In genomic region chr10:13727676-13728075, GRCm38 (mm10) we compare ENCODE assay signal across 13 mouse cellular contexts.
A peak's percentile ranks its signal among the peaks of the same experiment; 100 is the strongest.
DNase-seq lines count a peak whose midpoint lies in the region.
"Had no signal": no experiment of that assay in that cellular context is flagged by ENCODE, and none has a peak within 500 bp of the region (broad histone marks: within the 10 kb centered on the region; RNA-seq: fewer than 3 reads in every experiment).

No protein-coding gene starts in this region.

- DNase-seq in left cerebral cortex, adult 11 months (ENCODE audit: low spot score): peak; percentile 58
- no peak for DNase-seq in left cerebral cortex, postnatal 4 days
- DNase-seq in layer of hippocampus, adult 9-11 months: peak; percentile 56
- DNase-seq in left cerebral cortex, postnatal 25 days (ENCODE audit: low spot score in 2 of 2): peak; percentile 52 to 92
- DNase-seq in right cerebral cortex, postnatal 4 days: peak; percentile 9
- no peak for DNase-seq in liver
- DNase-seq in adrenal gland, adult 8-10 months: no peak
- no peak for DNase-seq in heart, postnatal 10 days
- DNase-seq: B cell, adult 2 months; cerebellum, adult 11 months; gastrocnemius, postnatal 36 days; kidney, postnatal 10 days; thymus, postnatal 14 days had no signal

- intact Hi-C loops in left cerebral cortex, postnatal 4 days (cut with DNase I): no loop called here
- intact Hi-C loops in left cerebral cortex, postnatal 25 days (cut with DNase I): no loop called here
- intact Hi-C loops in heart, postnatal 10 days (cut with DNase I): no loop called here

Comparison
In these comparisons a context has a peak if more than half of its experiments do, and no peak if none do; other contexts are left out.
1. DNase-seq: peak in left cerebral cortex, adult 11 months (single experiment), layer of hippocampus, adult 9-11 months (single experiment), left cerebral cortex, postnatal 25 days (2 of 2) and right cerebral cortex, postnatal 4 days (single experiment); none in left cerebral cortex, postnatal 4 days (single experiment), liver (single experiment), adrenal gland, adult 8-10 months (single experiment) and heart, postnatal 10 days (0 of 2).